Mouse (Mus musculus) CH12.LX (cell line): ENCODE measurements around the gene Mindy2. TPM values are rescaled to one million over a fixed set of nuclear protein-coding genes. Genes with fewer than 3 reads are reported as not detected.
A peak's percentile ranks its signal among the peaks of the same experiment; 100 is the strongest.

Source experiments
- DNase-seq: peaks from one replicate; pipeline ENCODE4 v3.0.0-alpha.2; 2013; ENCODE audit errors: extremely low read depth
- H3K27ac ChIP-seq: 2 replicates; pipeline ENCODE4 v1.5.1; 2012; ENCODE audit warnings: low read depth, mild to moderate bottlenecking, control low read depth, moderate library complexity; ENCODE audit not compliant: insufficient read depth
- H3K27me3 ChIP-seq: replicated peaks from 2 replicates; pipeline ENCODE3; 2012; ENCODE audit warnings: inconsistent platforms
- H3K36me3 ChIP-seq, 2 experiments: replicated peaks in 1 of 2; 2 replicates each; pipeline versions ENCODE3 to v1.6.1; 2012; ENCODE audit warnings: inconsistent platforms in 1 of 2, low read length in 1 of 2, mild to moderate bottlenecking in 1 of 2, mixed read lengths in 1 of 2, moderate library complexity in 1 of 2; ENCODE audit not compliant: control insufficient read depth in 1 of 2, insufficient read depth in 1 of 2
- H3K4me1 ChIP-seq, 2 experiments: 2 replicates each; pipeline ENCODE4 v1.6.1; 2012; ENCODE audit warnings: inconsistent platforms in 1 of 2, moderate library complexity in 1 of 2; ENCODE audit not compliant: insufficient read depth in 2 of 2, control insufficient read depth in 1 of 2
- H3K4me2 ChIP-seq: 2 replicates; pipeline ENCODE4 v1.6.1; 2012; ENCODE audit warnings: low read depth, mild to moderate bottlenecking, control low read depth; ENCODE audit not compliant: poor library complexity, insufficient read depth, severe bottlenecking
- H3K4me3 ChIP-seq, 3 experiments: fragments of 150-350 bp in 1 of 3; sonication (generic) in 1 of 3; replicated peaks in 1 of 3; 2 replicates each; pipeline versions ENCODE3 to v1.5.1; 2011 to 2012; ENCODE audit warnings: low read depth in 2 of 3, low read length in 2 of 3, mild to moderate bottlenecking in 2 of 3, moderate library complexity in 2 of 3, control low read depth in 1 of 3, improper control_type of control experiment in 1 of 3, inconsistent platforms in 1 of 3, mixed read lengths in 1 of 3; ENCODE audit not compliant: poor library complexity in 1 of 3
- H3K79me2 ChIP-seq: replicated peaks from 2 replicates; pipeline ENCODE4 v1.6.1; 2012; ENCODE audit warnings: mild to moderate bottlenecking, moderate library complexity; ENCODE audit not compliant: control insufficient read depth, poor library complexity, insufficient read depth, severe bottlenecking; ENCODE audit errors: extremely low read depth
- H3K9ac ChIP-seq: 2 replicates; pipeline ENCODE4 v1.6.1; 2012; ENCODE audit warnings: low read depth, mild to moderate bottlenecking, control low read depth, moderate library complexity; ENCODE audit not compliant: insufficient read depth
- H3K9me3 ChIP-seq: replicated peaks from 2 replicates; pipeline ENCODE3; 2012; ENCODE audit warnings: low read length, inconsistent platforms, mixed read lengths
- BHLHE40 ChIP-seq: IDR thresholded peaks from 2 replicates; pipeline ENCODE4 v1.6.1; 2011; ENCODE audit warnings: mild to moderate bottlenecking, low read depth, low read length, improper control_type of control experiment
- CHD2 ChIP-seq: IDR thresholded peaks from 2 replicates; pipeline ENCODE4 v1.6.1; 2011; ENCODE audit warnings: low read length, improper control_type of control experiment
- EP300 ChIP-seq: IDR thresholded peaks from 2 replicates; pipeline ENCODE4 v1.6.1; 2011; ENCODE audit warnings: low read length, improper control_type of control experiment
- ETS1 ChIP-seq: conservative IDR thresholded peaks from 2 replicates; pipeline ENCODE4 v1.6.1; 2012; ENCODE audit warnings: low read depth, mild to moderate bottlenecking, inconsistent platforms, low read length, improper control_type of control experiment, moderate library complexity
- GABPA ChIP-seq: IDR thresholded peaks from 2 replicates; pipeline ENCODE4 v1.6.1; 2012; ENCODE audit warnings: low read depth, low read length, improper control_type of control experiment, inconsistent platforms; ENCODE audit not compliant: insufficient replicate concordance
- HCFC1 ChIP-seq: IDR thresholded peaks from 2 replicates; pipeline ENCODE4 v1.6.1; 2012; ENCODE audit warnings: low read depth, mild to moderate bottlenecking, inconsistent platforms, low read length, improper control_type of control experiment
- IRF4 ChIP-seq: IDR thresholded peaks from 2 replicates; pipeline ENCODE4 v1.6.1; 2014; ENCODE audit warnings: low read depth, mild to moderate bottlenecking, inconsistent platforms, low read length, improper control_type of control experiment
- JUN ChIP-seq: IDR thresholded peaks from 2 replicates; pipeline ENCODE4 v1.6.1; 2011; ENCODE audit warnings: low read depth, mild to moderate bottlenecking, low read length, improper control_type of control experiment, moderate library complexity; ENCODE audit not compliant: insufficient read depth
- JUND ChIP-seq: conservative IDR thresholded peaks from 2 replicates; pipeline ENCODE4 v1.6.1; 2011; ENCODE audit warnings: low read depth, low read length, improper control_type of control experiment
- MAX ChIP-seq: IDR thresholded peaks from 2 replicates; pipeline ENCODE4 v1.6.1; 2011; ENCODE audit warnings: low read length, improper control_type of control experiment
- MAZ ChIP-seq: IDR thresholded peaks from 2 replicates; pipeline ENCODE4 v1.6.1; 2012; ENCODE audit warnings: low read depth, mild to moderate bottlenecking, inconsistent platforms, low read length, improper control_type of control experiment, moderate library complexity
- MEF2A ChIP-seq: IDR thresholded peaks from 2 replicates; pipeline ENCODE4 v1.6.1; 2014; ENCODE audit warnings: low read depth, mild to moderate bottlenecking, inconsistent platforms, low read length, improper control_type of control experiment, borderline replicate concordance
- NRF1 ChIP-seq: IDR thresholded peaks from 2 replicates; pipeline ENCODE4 v1.6.1; 2014; ENCODE audit warnings: low read depth, mild to moderate bottlenecking, inconsistent platforms, low read length, improper control_type of control experiment, moderate library complexity
- PAX5 ChIP-seq: IDR thresholded peaks from 2 replicates; pipeline ENCODE4 v1.6.1; 2012; ENCODE audit warnings: low read length, inconsistent platforms, mixed read lengths
- POLR2A ChIP-seq: IDR thresholded peaks from 2 replicates; pipeline ENCODE4 v1.6.1; 2011; ENCODE audit warnings: low read depth, mild to moderate bottlenecking, improper control_type of control experiment, low read length
- POLR2AphosphoS2 ChIP-seq: IDR thresholded peaks from 2 replicates; pipeline ENCODE4 v1.6.1; 2011; ENCODE audit warnings: low read depth, low read length, improper control_type of control experiment
- RAD21 ChIP-seq: IDR thresholded peaks from 2 replicates; pipeline ENCODE4 v1.6.1; 2011; ENCODE audit warnings: low read depth, mild to moderate bottlenecking, low read length, improper control_type of control experiment, moderate library complexity
- RCOR1 ChIP-seq: conservative IDR thresholded peaks from 2 replicates; pipeline ENCODE4 v1.6.1; 2012; ENCODE audit warnings: low read depth, mild to moderate bottlenecking, inconsistent platforms, low read length, improper control_type of control experiment
- TBP ChIP-seq: conservative IDR thresholded peaks from 2 replicates; pipeline ENCODE4 v1.6.1; 2011; ENCODE audit warnings: low read depth, low read length, improper control_type of control experiment
- TCF12 ChIP-seq: IDR thresholded peaks from 2 replicates; pipeline ENCODE4 v1.6.1; 2014; ENCODE audit warnings: low read depth, mild to moderate bottlenecking, inconsistent platforms, low read length, improper control_type of control experiment
- UBTF ChIP-seq: IDR thresholded peaks from 2 replicates; pipeline ENCODE4 v1.6.1; 2012; ENCODE audit warnings: low read depth, mild to moderate bottlenecking, inconsistent platforms, low read length, improper control_type of control experiment, moderate library complexity
- USF2 ChIP-seq: conservative IDR thresholded peaks from 2 replicates; pipeline ENCODE4 v1.6.1; 2011; ENCODE audit warnings: low read depth, low read length, improper control_type of control experiment
- ZKSCAN1 ChIP-seq: IDR thresholded peaks from 2 replicates; pipeline ENCODE4 v1.6.1; 2012; ENCODE audit warnings: low read depth, inconsistent platforms, low read length, improper control_type of control experiment, borderline replicate concordance
- ZMIZ1 ChIP-seq: IDR thresholded peaks from 2 replicates; pipeline ENCODE4 v1.6.1; 2012; ENCODE audit warnings: low read depth, mild to moderate bottlenecking, inconsistent platforms, low read length, improper control_type of control experiment
- dilution Hi-C: fragments of 300-500 bp; cut with MboI; formaldehyde crosslinking; loops from 2 replicates; pipeline ENCODE4 v1.14.3; 2020; ENCODE audit warnings: low sequenced_read_pairs; ENCODE audit not compliant: extremely low pct_unique_long_range_greater_than_20kb, extremely low pct_ligation_motif_present
- in situ Hi-C: fragments of 300-500 bp; cut with MboI; formaldehyde crosslinking; loops from 3 replicates; pipeline ENCODE4 v1.14.3; 2019; ENCODE audit warnings: low sequenced_read_pairs, low pct_ligation_motif_present, low pct_unique_long_range_greater_than_20kb, mixed read lengths
- polyA plus RNA-seq: library from polyadenylated mRNA; unstranded; fragments of >175 nt; gene quantifications from 2 replicates; pipeline ENCODE4 v1.2.1, GENCODE M21; 2012; ENCODE audit warnings: low read depth; ENCODE audit not compliant: insufficient read length
- total RNA-seq, 2 experiments: library from RNA; depleted of rRNA; stranded (reverse); fragments of 300-350 nt in 1 of 2; fragments of >200 nt in 1 of 2; gene quantifications; 2 replicates each; pipeline ENCODE4 v1.2.3; 2012 to 2014

The Mindy2 gene
- total and polyA plus RNA-seq, 3 experiments, result 5.9 to 9.9 (median 7.0) TPM

GRCm38 (mm10) chr9:70691772-70692693 lies 35.1 kb upstream of the Mindy2 start:
- Histone ChIP-seq H3K9ac (peak overlapping the region; percentile 39; the same call in 1 of the 2 replicates), H3K27ac (peak overlapping the region; percentile 52), H3K36me3 (no peaks in the 10 kb centered on the region), H3K27me3 (no peaks in the 10 kb centered on the region), H3K4me1 (peaks cover 3 to 82% of the 10 kb centered on the region in 2 experiments; a peak in 3 of 4 replicates), H3K9me3 (no peaks in the 10 kb centered on the region), H3K79me2 (peaks cover 22% of the 10 kb centered on the region), H3K4me3 (no peak overlapping the region), H3K4me2 (peak overlapping the region; percentile 61; the same call in 1 of the 2 replicates)
- in situ Hi-C loops (no loop called here), dilution Hi-C loops (no loop called here)
- peak; percentile 52 for DNase-seq
- TF ChIP-seq JUND (peak; percentile 70; the same call in 1 of the 2 replicates), ZKSCAN1 (no peak), NRF1 (no peak), USF2 (no peak), MAZ (no peak), GABPA (no peak), TCF12 (0 out of 2 replicates have a peak, but pooled peaks have one; percentile 26), ZMIZ1 (no peak), MAX (no peak), IRF4 (peak; percentile 43), HCFC1 (no peak), POLR2AphosphoS2 (no peak), CHD2 (0 out of 2 replicates have a peak, but pooled peaks have one; percentile 13), RCOR1 (0 out of 2 replicates have a peak, but pooled peaks have one; percentile 33), MEF2A (peak; percentile 71; the same call in 1 of the 2 replicates), UBTF (no peak), JUN (peak; percentile 89), TBP (no peak), RAD21 (no peak), POLR2A (no peak), BHLHE40 (no peak), PAX5 (no peak), EP300 (peak; percentile 95), ETS1 (peak; percentile 83)
